Mouse (Mus musculus) MEL (cell line): ENCODE data around the gene Atp6v1e2. TPM values are rescaled to one million over a fixed set of nuclear protein-coding genes. Genes with fewer than 3 reads are reported as not detected.

ENCODE experiments used
- DNase-seq: peaks from one replicate; pipeline ENCODE4 v3.0.0; 2011; ENCODE audit warnings: low read depth, low spot score
- H3K27ac ChIP-seq: 2 replicates; pipeline ENCODE4 v1.5.1; 2012; ENCODE audit warnings: low read depth, mild to moderate bottlenecking, control low read depth, low read length, moderate library complexity; ENCODE audit not compliant: control insufficient read depth
- H3K27me3 ChIP-seq, 2 experiments: fragments of 150-350 bp in 1 of 2; sonication (generic) in 1 of 2; 2 replicates each; pipeline ENCODE4 v1.6.1; 2012; ENCODE audit warnings: low read length in 2 of 2, mild to moderate bottlenecking in 2 of 2, improper control_type of control experiment in 1 of 2, moderate library complexity in 1 of 2; ENCODE audit not compliant: insufficient read depth in 2 of 2, control insufficient read depth in 1 of 2
- H3K36me3 ChIP-seq, 2 experiments: 2 replicates each; pipeline ENCODE4 v1.6.1; 2012 to 2014; ENCODE audit warnings: low read length in 2 of 2, improper control_type of control experiment in 1 of 2, inconsistent platforms in 1 of 2, mild to moderate bottlenecking in 1 of 2; ENCODE audit not compliant: insufficient read depth in 2 of 2, control insufficient read depth in 1 of 2
- H3K4me1 ChIP-seq, 2 experiments: fragments of 150-350 bp in 1 of 2; sonication (generic) in 1 of 2; 2 replicates each; pipeline ENCODE4 v1.6.1; 2012; ENCODE audit warnings: low read length in 2 of 2, improper control_type of control experiment in 1 of 2, mild to moderate bottlenecking in 1 of 2; ENCODE audit not compliant: insufficient read depth in 2 of 2, control insufficient read depth in 1 of 2
- H3K4me3 ChIP-seq, 2 experiments: fragments of 150-350 bp in 1 of 2; sonication (generic) in 1 of 2; 2 replicates each; pipeline ENCODE4 v1.5.1; 2012; ENCODE audit warnings: low read depth in 2 of 2, low read length in 2 of 2, mild to moderate bottlenecking in 2 of 2, moderate library complexity in 2 of 2, control low read depth in 1 of 2, improper control_type of control experiment in 1 of 2; ENCODE audit not compliant: control insufficient read depth in 1 of 2, insufficient read depth in 1 of 2
- H3K79me2 ChIP-seq: 2 replicates; pipeline ENCODE4 v1.6.1; 2012; ENCODE audit warnings: mild to moderate bottlenecking, low read length, moderate library complexity; ENCODE audit not compliant: control insufficient read depth, poor library complexity, insufficient read depth
- H3K9ac ChIP-seq: 2 replicates; pipeline ENCODE4 v1.6.1; 2012; ENCODE audit warnings: low read depth, mild to moderate bottlenecking, control low read depth, low read length, moderate library complexity; ENCODE audit not compliant: control insufficient read depth, poor library complexity, severe bottlenecking
- H3K9me3 ChIP-seq: fragments of 150-350 bp; sonication (generic); replicated peaks from 2 replicates; pipeline ENCODE4 v1.6.1; 2012; ENCODE audit warnings: mild to moderate bottlenecking, low read length, improper control_type of control experiment, moderate library complexity; ENCODE audit not compliant: insufficient read depth
- BHLHE40 ChIP-seq: IDR thresholded peaks from 2 replicates; pipeline ENCODE4 v1.6.1; 2012; ENCODE audit warnings: low read depth, mild to moderate bottlenecking, inconsistent platforms, low read length, improper control_type of control experiment, borderline replicate concordance
- CTCF ChIP-seq, 3 experiments: IDR thresholded peaks in 2 of 3; conservative IDR thresholded peaks in 1 of 3; 2 replicates each; pipeline ENCODE4 v1.5.1; 2011 to 2012; ENCODE audit warnings: low read length in 3 of 3, low read depth in 2 of 3, mild to moderate bottlenecking in 2 of 3, improper control_type of control experiment in 1 of 3, inconsistent platforms in 1 of 3, mixed read lengths in 1 of 3, moderate library complexity in 1 of 3; ENCODE audit not compliant: control insufficient read depth in 1 of 3, insufficient read depth in 1 of 3, poor library complexity in 1 of 3, severe bottlenecking in 1 of 3
- E2F4 ChIP-seq: IDR thresholded peaks from 2 replicates; pipeline ENCODE4 v1.6.1; 2011; ENCODE audit warnings: low read depth, low read length, improper control_type of control experiment, borderline replicate concordance
- ETS1 ChIP-seq: IDR thresholded peaks from 2 replicates; pipeline ENCODE4 v1.6.1; 2012; ENCODE audit warnings: low read depth, mild to moderate bottlenecking, inconsistent platforms, low read length, improper control_type of control experiment, moderate library complexity
- GABPA ChIP-seq: IDR thresholded peaks from 2 replicates; pipeline ENCODE4 v1.6.1; 2012; ENCODE audit warnings: low read depth, mild to moderate bottlenecking, inconsistent platforms, low read length, improper control_type of control experiment, moderate library complexity
- JUND ChIP-seq: IDR thresholded peaks from 2 replicates; pipeline ENCODE4 v1.6.1; 2011; ENCODE audit warnings: low read depth, mild to moderate bottlenecking, improper control_type of control experiment, low read length
- MAX ChIP-seq: IDR thresholded peaks from 2 replicates; pipeline ENCODE4 v1.6.1; 2011; ENCODE audit warnings: low read length, improper control_type of control experiment
- MEF2A ChIP-seq: IDR thresholded peaks from 2 replicates; pipeline ENCODE4 v1.6.1; 2014; ENCODE audit warnings: low read depth, mild to moderate bottlenecking, inconsistent platforms, low read length, improper control_type of control experiment; ENCODE audit not compliant: poor library complexity, insufficient replicate concordance, severe bottlenecking; ENCODE audit errors: extremely low read depth
- MXI1 ChIP-seq: IDR thresholded peaks from 2 replicates; pipeline ENCODE4 v1.6.1; 2011; ENCODE audit warnings: mild to moderate bottlenecking, low read depth, low read length, improper control_type of control experiment
- MYC ChIP-seq: IDR thresholded peaks from 2 replicates; pipeline ENCODE4 v1.6.1; 2011; ENCODE audit warnings: low read depth, mild to moderate bottlenecking, low read length, improper control_type of control experiment, moderate library complexity
- NRF1 ChIP-seq: IDR thresholded peaks from 2 replicates; pipeline ENCODE4 v1.6.1; 2014; ENCODE audit warnings: low read depth, mild to moderate bottlenecking, inconsistent platforms, low read length, improper control_type of control experiment, moderate library complexity; ENCODE audit not compliant: poor library complexity, insufficient read depth, severe bottlenecking
- RAD21 ChIP-seq: IDR thresholded peaks from 2 replicates; pipeline ENCODE4 v1.6.1; 2011; ENCODE audit warnings: mild to moderate bottlenecking, low read depth, low read length, improper control_type of control experiment
- SIN3A ChIP-seq: IDR thresholded peaks from 2 replicates; pipeline ENCODE4 v1.6.1; 2012; ENCODE audit warnings: low read length, improper control_type of control experiment, inconsistent platforms
- SMC3 ChIP-seq: IDR thresholded peaks from 2 replicates; pipeline ENCODE4 v1.6.1; 2011; ENCODE audit warnings: low read depth, low read length, improper control_type of control experiment
- ZC3H11A ChIP-seq: IDR thresholded peaks from 2 replicates; pipeline ENCODE4 v1.6.1; 2012; ENCODE audit warnings: low read depth, mild to moderate bottlenecking, inconsistent platforms, low read length, improper control_type of control experiment
- ZKSCAN1 ChIP-seq: IDR thresholded peaks from 2 replicates; pipeline ENCODE4 v1.6.1; 2012; ENCODE audit warnings: low read depth, mild to moderate bottlenecking, inconsistent platforms, low read length, improper control_type of control experiment, moderate library complexity
- ZNF384 ChIP-seq: IDR thresholded peaks from 2 replicates; pipeline ENCODE4 v1.6.1; 2012; ENCODE audit warnings: low read depth, mild to moderate bottlenecking, inconsistent platforms, low read length, improper control_type of control experiment
- polyA plus RNA-seq, 2 experiments: library from polyadenylated mRNA; stranded (reverse) in 1 of 2; unstranded in 1 of 2; fragments of >175 nt in 1 of 2; fragments of >200 nt in 1 of 2; gene quantifications; 2 replicates each; pipeline versions ENCODE4 v1.2.1 to v1.2.4; 2012; ENCODE audit warnings: low replicate concordance in 2 of 2, low read depth in 1 of 2; ENCODE audit not compliant: insufficient read length in 2 of 2, insufficient read depth in 1 of 2, missing spikeins in 1 of 2
- total RNA-seq: library from RNA; depleted of rRNA; stranded (reverse); fragments of 300-350 nt; gene quantifications from 2 replicates; pipeline ENCODE4 v1.2.3, GENCODE M21; 2012

The Atp6v1e2 gene
- total and polyA plus RNA-seq, 3 experiments = not detected

DNA sequence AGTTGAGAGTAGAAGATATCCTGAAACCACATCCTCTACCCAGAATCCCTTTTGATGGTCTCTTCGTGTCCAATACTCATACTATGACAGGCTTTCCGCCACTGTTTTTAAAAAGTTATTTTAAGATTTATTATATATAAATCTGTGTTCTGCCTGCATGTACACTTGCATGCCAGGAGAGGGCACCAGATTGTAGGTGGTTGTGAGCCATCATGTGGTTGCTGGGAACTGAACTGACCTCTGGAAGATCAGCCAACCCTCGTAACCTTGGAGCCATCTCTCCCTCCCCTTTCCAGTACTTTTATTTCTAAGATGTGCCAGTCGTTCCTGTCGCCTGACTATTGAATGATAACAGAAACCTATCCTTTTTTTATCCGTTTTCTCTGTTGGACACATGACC, 28.9 kb downstream of the Atp6v1e2 start (continued):
- no peak for TF ChIP-seq ZKSCAN1
- TF ChIP-seq, all 39 proteins: peak for 7

DNA sequence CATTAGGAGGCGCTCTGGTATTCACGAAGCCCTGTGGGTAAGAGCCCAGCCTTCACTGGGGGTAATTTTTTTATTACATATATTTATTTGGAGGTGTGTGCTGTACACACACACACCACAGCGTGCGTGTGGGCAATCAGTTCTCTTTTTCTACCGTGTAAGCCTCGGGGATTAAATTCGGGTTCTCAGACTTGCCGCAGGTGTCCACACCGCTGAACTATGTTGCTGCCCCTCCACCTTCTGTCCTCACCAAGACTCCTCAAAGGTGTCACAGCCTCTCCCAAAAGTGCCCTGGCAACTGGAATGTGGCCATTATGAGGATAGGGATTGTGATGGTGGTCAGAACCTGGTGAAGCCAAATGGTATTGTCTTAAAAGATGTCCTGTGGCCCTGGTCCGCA, 30.6 kb downstream of the Atp6v1e2 start, which contains the start of gene Tmem247:
Gene Tmem247 (plus strand): TSS at position 301 of the 400 bp plus-strand sequence.
- H3K9ac ChIP-seq = no peak within 1 kb of the TSS
- no peaks in the 10 kb centered on the region for H3K9me3 ChIP-seq
- H3K4me3 ChIP-seq = no peak within 1 kb of the TSS
- DNase-seq = no peak
- TF ChIP-seq CTCF (IDR thresholded peaks at IDR 0.05 in 2 of 3, conservative IDR thresholded peaks at IDR 0.05 in 1 of 3; ENCODE audit: control insufficient read depth in 1 of 3, insufficient read depth in 1 of 3, low read depth in 2 of 3, low read length in 3 of 3, poor library complexity in 1 of 3, severe bottlenecking in 1 of 3) = peak in 1 of 3 experiments; percentile 21; a peak in 1 of 6 replicates
- no peak for TF ChIP-seq GABPA
- H3K79me2 ChIP-seq = no peaks in the 10 kb centered on the region
- H3K36me3 ChIP-seq = peaks cover 0 to 5% of the 10 kb centered on the region in 2 experiments; a peak in 2 of 4 replicates
- no peaks in the 10 kb centered on the region; a peak in 1 of 4 replicates for H3K27me3 ChIP-seq
- peaks cover 0 to 8% of the 10 kb centered on the region in 2 experiments; a peak in 1 of 4 replicates for H3K4me1 ChIP-seq
- no peak within 1 kb of the TSS for H3K27ac ChIP-seq

DNA sequence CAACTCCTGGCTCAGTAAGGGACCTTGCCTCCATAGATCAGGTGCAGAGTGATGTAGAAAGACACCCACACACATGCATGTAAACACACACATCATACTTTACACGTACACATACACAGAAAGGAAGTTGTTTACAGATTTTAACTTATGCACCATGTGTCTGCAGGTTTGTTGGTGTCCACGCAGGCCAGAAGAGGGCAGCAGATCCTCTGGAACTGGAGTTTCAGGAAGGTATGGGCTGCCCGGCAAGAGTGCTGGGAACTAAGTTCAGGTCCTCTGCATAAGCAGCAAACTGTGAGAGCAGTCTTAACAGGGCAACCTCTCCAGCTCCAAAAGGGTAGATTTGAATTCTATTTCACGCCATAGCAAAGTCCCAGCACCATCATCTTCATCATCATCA, 32.2 kb downstream of the Atp6v1e2 start:
- H3K27ac ChIP-seq = no peak overlapping the region
- TF ChIP-seq RAD21 = peak; percentile 54
- TF ChIP-seq MEF2A = no peak
- no peak for TF ChIP-seq MYC
- no peak for TF ChIP-seq BHLHE40
- TF ChIP-seq SIN3A = no peak
- TF ChIP-seq MXI1 = no peak
- TF ChIP-seq ETS1 = no peak
- no peak for TF ChIP-seq GABPA
- no peak for TF ChIP-seq ZNF384
- TF ChIP-seq E2F4 = no peak
- TF ChIP-seq CTCF (IDR thresholded peaks at IDR 0.05 in 2 of 3, conservative IDR thresholded peaks at IDR 0.05 in 1 of 3; ENCODE audit: control insufficient read depth in 1 of 3, insufficient read depth in 1 of 3, low read depth in 2 of 3, low read length in 3 of 3, poor library complexity in 1 of 3, severe bottlenecking in 1 of 3) = peak; percentile 29 to 62 (median 58)
- TF ChIP-seq MAX = no peak
- TF ChIP-seq SMC3 = peak; percentile 43
- TF ChIP-seq ZC3H11A = peak; percentile 27; the same call in 1 of the 2 replicates
- no peak for TF ChIP-seq JUND
- no peak for TF ChIP-seq NRF1
- peak; percentile 47 for DNase-seq
- no peaks in the 10 kb centered on the region for H3K27me3 ChIP-seq
- H3K4me3 ChIP-seq = no peak overlapping the region
- H3K9me3 ChIP-seq = no peaks in the 10 kb centered on the region
- peaks cover 0 to 5% of the 10 kb centered on the region in 2 experiments; a peak in 2 of 4 replicates for H3K36me3 ChIP-seq
- H3K4me1 ChIP-seq = peaks cover 0 to 12% of the 10 kb centered on the region in 2 experiments; a peak in 2 of 4 replicates
- no peak overlapping the region for H3K9ac ChIP-seq
- no peaks in the 10 kb centered on the region for H3K79me2 ChIP-seq
